ENCODE assay signal across 8 mouse cellular contexts in the genomic region with DNA sequence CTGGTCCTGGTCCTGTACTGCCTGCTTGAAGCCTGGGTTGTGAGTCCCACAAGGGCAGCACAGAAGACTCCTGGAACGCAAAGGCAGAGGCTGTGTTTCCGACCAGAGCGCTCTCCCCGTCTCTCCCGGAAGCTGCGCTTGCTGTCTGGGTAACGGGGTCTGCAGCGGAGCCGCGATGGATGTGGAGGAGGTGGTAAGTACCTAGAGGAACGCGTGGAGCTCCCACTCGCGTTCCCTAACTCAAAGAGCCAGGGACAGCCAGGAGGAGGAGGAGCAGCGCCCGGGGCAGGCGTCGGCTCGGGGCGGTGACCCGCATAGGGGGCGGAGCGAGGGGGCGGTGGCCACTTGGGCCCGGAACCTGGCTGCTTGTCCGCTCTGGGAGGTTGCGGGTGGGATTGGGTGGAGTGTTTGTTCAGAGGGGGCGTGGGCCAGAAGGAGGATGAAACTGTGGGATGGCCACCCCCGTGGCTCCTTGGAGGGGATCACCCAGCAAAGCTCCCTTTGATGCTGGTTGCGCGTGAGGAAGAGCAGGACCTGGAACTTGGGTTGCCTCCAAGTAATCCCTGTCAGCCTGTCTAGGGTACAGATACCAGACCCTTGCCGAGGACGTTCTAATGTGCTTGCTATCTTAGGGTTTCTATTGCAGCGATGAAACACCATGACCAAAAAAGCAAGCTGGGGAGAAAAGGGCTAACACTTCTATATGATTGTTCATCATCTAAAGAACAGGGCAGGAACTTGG.
DNase-seq lines count a peak whose midpoint lies in the region; ATAC-seq lines count a peak whose summit lies in the region.
"Not testable (repeated sequence)": the region's sequence is repeated elsewhere in the genome, so short reads cannot be mapped to it uniquely, and the experiment has no call there.

No protein-coding gene starts in this region.

- DNase-seq in CD8-positive naive resting alpha-beta T cell, adult 2 months (ENCODE audit: low read depth in 2 of 2, low spot score in 2 of 2), result peak; percentile 33 to 37
- peak; percentile 49 for DNase-seq in c-Kit-positive CD71-negative TER-119-negative erythroid progenitor cells, embryonic 14.5 days (ENCODE audit: low read depth)
- DNase-seq in forebrain, embryonic 10.5 days (ENCODE audit: extremely low spot score, low spot score), result peak; percentile 29
- DNase-seq in kidney, postnatal 14 days, result peak; percentile 76
- DNase-seq in liver, embryonic 13.5 days, result peak; percentile 72
- peak; percentile 48 for DNase-seq in naive thymus-derived CD4-positive, alpha-beta T cell, adult 2 months (ENCODE audit: low read depth)
- peak; percentile 33 for DNase-seq in splenic B cell, adult 2 months (ENCODE audit: low read depth, low spot score)

- not testable (repeated sequence) for H3K27me3 ChIP-seq in forebrain, embryonic 10.5 days (ENCODE audit: poor library complexity, severe bottlenecking); heart, embryonic 15.5 days; liver, embryonic 13.5 days; splenic B cell, adult 2 months (ENCODE audit: control insufficient read depth, insufficient read depth, low read length, poor library complexity, severe bottlenecking)

- WGBS in forebrain, embryonic 10.5 days, result 5% methylated on average over 34 of the region's 34 CpGs
- WGBS in heart, embryonic 15.5 days, result 2% methylated on average over 34 of the region's 34 CpGs
- WGBS in liver, embryonic 13.5 days (ENCODE audit: insufficient replicate concordance), result 3% methylated on average over 34 of the region's 34 CpGs

- H3K27ac ChIP-seq in forebrain, embryonic 10.5 days, result peak overlapping the region; percentile 77
- H3K27ac ChIP-seq in heart, embryonic 15.5 days, result peak overlapping the region; percentile 61
- not testable (repeated sequence) for H3K27ac ChIP-seq in liver, embryonic 13.5 days

- peak; percentile 85 for ATAC-seq in heart, embryonic 15.5 days (replicated peaks; ENCODE audit: insufficient number of reproducible peaks, insufficient read depth, low FRiP score, low read depth)
- peak; percentile 59 for ATAC-seq in liver, embryonic 13.5 days (ENCODE audit: low read depth)

- H3K36me3 ChIP-seq in forebrain, embryonic 10.5 days (replicated peaks); heart, embryonic 15.5 days; liver, embryonic 13.5 days; splenic B cell, adult 2 months (ENCODE audit: control insufficient read depth, insufficient read depth, low read length, poor library complexity, severe bottlenecking): not testable (repeated sequence)

- peak overlapping the region; percentile 72 for H3K4me2 ChIP-seq in heart, embryonic 15.5 days
- peak overlapping the region; percentile 55 for H3K4me2 ChIP-seq in liver, embryonic 13.5 days

- peak overlapping the region; percentile 70 for H3K9ac ChIP-seq in heart, embryonic 15.5 days
- peak overlapping the region; percentile 52 for H3K9ac ChIP-seq in liver, embryonic 13.5 days

- not testable (repeated sequence) for H3K4me1 ChIP-seq in forebrain, embryonic 10.5 days; heart, embryonic 15.5 days (replicated peaks); liver, embryonic 13.5 days (replicated peaks)

- not testable (repeated sequence) for H3K9me3 ChIP-seq in forebrain, embryonic 10.5 days; heart, embryonic 15.5 days (replicated peaks); liver, embryonic 13.5 days (replicated peaks)

- peak overlapping the region; percentile 63 for H3K4me3 ChIP-seq in forebrain, embryonic 10.5 days
- peak overlapping the region; percentile 72 for H3K4me3 ChIP-seq in heart, embryonic 15.5 days
- H3K4me3 ChIP-seq in liver, embryonic 13.5 days (replicated peaks), result peak overlapping the region; percentile 57
